Mouse (Mus musculus) kidney, postnatal 25 days (tissue): Measurements from ENCODE around the gene Lcn2.

ENCODE experiments used
- DNase-seq, 2 experiments: peaks; one replicate each; pipeline ENCODE4 v3.0.0; 2021; ENCODE audit warnings: mixed read lengths in 2 of 2

Lcn2 gene

GRCm38 (mm10) chr2:32387706-32388490 lies at the start of gene Lcn2:
TSS of gene Lcn2 (minus strand) at chr2:32388252.
- DNase-seq = no peak

- DNase-seq = no peak
Observed at GRCm38 (mm10) chr2:32437612-32438166, 49.6 kb upstream of the Lcn2 start.

GRCm38 (mm10) chr2:32436686-32437372 lies 48.8 kb upstream of the Lcn2 start:
- DNase-seq = peak in 1 of 2 experiments; percentile 62

GRCm38 (mm10) chr2:32430701-32431676 lies 42.9 kb upstream of the Lcn2 start:
- DNase-seq = peak; percentile 79 to 92

GRCm38 (mm10) chr2:32429215-32429891 lies 41.3 kb upstream of the Lcn2 start:
- peak in 1 of 2 experiments; percentile 26 for DNase-seq

- DNase-seq = peak in 1 of 2 experiments; percentile 48
Observed at GRCm38 (mm10) chr2:32428262-32428722, 40.2 kb upstream of the Lcn2 start.

- DNase-seq = peak in 1 of 2 experiments; percentile 29
Observed at GRCm38 (mm10) chr2:32427720-32428119, 39.7 kb upstream of the Lcn2 start.

GRCm38 (mm10) chr2:32426141-32426540 lies 38.1 kb upstream of the Lcn2 start:
- DNase-seq = peak in 1 of 2 experiments; percentile 28

GRCm38 (mm10) chr2:32425568-32425967 lies 37.5 kb upstream of the Lcn2 start:
- DNase-seq = peak in 1 of 2 experiments; percentile 30

GRCm38 (mm10) chr2:32424796-32425195 lies 36.7 kb upstream of the Lcn2 start:
- peak in 1 of 2 experiments; percentile 33 for DNase-seq

- DNase-seq = peak; percentile 83 to 95
Observed at GRCm38 (mm10) chr2:32423481-32424331, 35.7 kb upstream of the Lcn2 start.

GRCm38 (mm10) chr2:32421851-32422251 lies 33.8 kb upstream of the Lcn2 start:
- DNase-seq = peak; percentile 73 to 86

GRCm38 (mm10) chr2:32420647-32421046 lies 32.6 kb upstream of the Lcn2 start:
- DNase-seq = peak in 1 of 2 experiments; percentile 78

- peak in 1 of 2 experiments; percentile 76 for DNase-seq
Observed at GRCm38 (mm10) chr2:32420066-32420608, 32.1 kb upstream of the Lcn2 start.

- peak; percentile 89 to 94 for DNase-seq
Observed at GRCm38 (mm10) chr2:32419359-32419758, 31.3 kb upstream of the Lcn2 start.

GRCm38 (mm10) chr2:32418430-32419151 lies 30.5 kb upstream of the Lcn2 start:
- DNase-seq = peak; percentile 63 to 87

- no peak for DNase-seq
Observed at GRCm38 (mm10) chr2:32417486-32417885, 29.4 kb upstream of the Lcn2 start.

- no peak for DNase-seq
Observed at GRCm38 (mm10) chr2:32416556-32416955, 28.5 kb upstream of the Lcn2 start.

- peak in 1 of 2 experiments; percentile 79 for DNase-seq
Observed at GRCm38 (mm10) chr2:32415801-32416200, 27.7 kb upstream of the Lcn2 start.
